Mouse (Mus musculus): Measurements from ENCODE around the gene Fam20a.

Fam20a gene

GRCm38 (mm10) chr11:109652505-109652904 lies 69.6 kb downstream of the Fam20a start:
- no peak for DNase-seq (ENCODE audit: low spot score)

- no peak for DNase-seq (ENCODE audit: low spot score)
Measured at GRCm38 (mm10) chr11:109651566-109652024, 70.5 kb downstream of the Fam20a start.

- peak; percentile 93 for DNase-seq (ENCODE audit: low spot score)
Measured at GRCm38 (mm10) chr11:109650788-109651565, 71.1 kb downstream of the Fam20a start.

GRCm38 (mm10) chr11:109649975-109650701 lies 71.9 kb downstream of the Fam20a start:
- DNase-seq (ENCODE audit: low spot score) = peak; percentile 69

- DNase-seq (ENCODE audit: low spot score) = no peak
Measured at GRCm38 (mm10) chr11:109649206-109649605, 72.9 kb downstream of the Fam20a start, which contains the start of gene Prkar1a. Prkar1a (plus strand) TSS chr11:109649405.

GRCm38 (mm10) chr11:109648510-109648909 lies 73.6 kb downstream of the Fam20a start:
- DNase-seq (ENCODE audit: low spot score) = no peak

GRCm38 (mm10) chr11:109641498-109642222 lies 80.4 kb downstream of the Fam20a start:
- no peak for DNase-seq (ENCODE audit: low spot score)

- DNase-seq (ENCODE audit: low spot score) = no peak
Measured at GRCm38 (mm10) chr11:109635871-109636395, 86.1 kb downstream of the Fam20a start.

- no peak for DNase-seq (ENCODE audit: low spot score)
Measured at GRCm38 (mm10) chr11:109634928-109635327, 87.2 kb downstream of the Fam20a start.

GRCm38 (mm10) chr11:109629021-109629521 lies 93.0 kb downstream of the Fam20a start:
- no peak for DNase-seq (ENCODE audit: low spot score)

GRCm38 (mm10) chr11:109628099-109628498 lies 94.0 kb downstream of the Fam20a start:
- no peak for DNase-seq (ENCODE audit: low spot score)

GRCm38 (mm10) chr11:109627648-109628047 lies 94.4 kb downstream of the Fam20a start:
- DNase-seq (ENCODE audit: low spot score) = no peak

- DNase-seq (ENCODE audit: low spot score) = no peak
Measured at GRCm38 (mm10) chr11:109623238-109623637, 98.8 kb downstream of the Fam20a start.

- DNase-seq (ENCODE audit: low spot score) = no peak
Measured at GRCm38 (mm10) chr11:109622518-109623037, 99.5 kb downstream of the Fam20a start.

- DNase-seq (ENCODE audit: low spot score) = peak; percentile 62
Measured at GRCm38 (mm10) chr11:109621183-109621582, 100.9 kb downstream of the Fam20a start.

- no peak for DNase-seq (ENCODE audit: low spot score)
Measured at GRCm38 (mm10) chr11:109620356-109620755, 101.7 kb downstream of the Fam20a start.
